ENCODE assay signal across 7 mouse cellular contexts in genomic region chr9:121285341-121286324, GRCm38 (mm10). TPM values are rescaled to one million over a fixed set of nuclear protein-coding genes. Genes with fewer than 3 reads are reported as not detected.
A peak's percentile ranks its signal among the peaks of the same experiment; 100 is the strongest.
DNase-seq lines count a peak whose midpoint lies in the region; ATAC-seq and TF ChIP-seq lines count a peak whose summit lies in the region.

No protein-coding gene starts in this region.

- peak overlapping the region; percentile 49 for H3K4me2 ChIP-seq in embryonic facial prominence, embryonic 14.5 days (ENCODE audit: low read depth, low read length)
- peak overlapping the region; percentile 75 for H3K4me2 ChIP-seq in heart, embryonic 13.5 days
- H3K4me2 ChIP-seq in kidney, embryonic 15.5 days: peak overlapping the region; percentile 64

- H3K27me3 ChIP-seq in E14TG2a.4 (ENCODE audit: insufficient read depth, low read length): peaks cover 20% of the 10 kb centered on the region
- H3K27me3 ChIP-seq in embryonic facial prominence, embryonic 14.5 days (replicated peaks; ENCODE audit: control insufficient read depth, insufficient read depth, low read length): no peaks in the 10 kb centered on the region
- no peaks in the 10 kb centered on the region for H3K27me3 ChIP-seq in heart, embryonic 13.5 days (replicated peaks)
- no peaks in the 10 kb centered on the region for H3K27me3 ChIP-seq in kidney, embryonic 15.5 days

- H3K27ac ChIP-seq in embryonic facial prominence, embryonic 14.5 days (replicated peaks; ENCODE audit: low read depth, low read length): no peak overlapping the region; the same call in 1 of the 2 replicates
- H3K27ac ChIP-seq in heart, embryonic 13.5 days (replicated peaks): peak overlapping the region; percentile 56
- H3K27ac ChIP-seq in kidney, embryonic 15.5 days: peak overlapping the region; percentile 73

- peak overlapping the region; percentile 66 for H3K9ac ChIP-seq in embryonic facial prominence, embryonic 14.5 days (ENCODE audit: low read depth, low read length)
- H3K9ac ChIP-seq in heart, embryonic 13.5 days: peak overlapping the region; percentile 80
- H3K9ac ChIP-seq in kidney, embryonic 15.5 days: peak overlapping the region; percentile 27

- DNase-seq in adrenal gland, adult (ENCODE audit: inconsistent age in 2 of 2, low spot score in 1 of 2): peak; percentile 78 to 93
- peak; percentile 74 for DNase-seq in embryonic facial prominence, embryonic 14.5 days (ENCODE audit: low spot score)
- DNase-seq in lung, postnatal 10 days: peak; percentile 85
- peak; percentile 70 for DNase-seq in retina, embryonic 14.5 days (ENCODE audit: low spot score)

- 20% methylated on average over 29 of the region's 29 CpGs for WGBS in embryonic facial prominence, embryonic 14.5 days
- WGBS in heart, embryonic 13.5 days: 18% methylated on average over 29 of the region's 29 CpGs
- 15% methylated on average over 29 of the region's 29 CpGs for WGBS in kidney, embryonic 15.5 days

- peak; percentile 88 for ATAC-seq in embryonic facial prominence, embryonic 14.5 days (ENCODE audit: low read depth)
- ATAC-seq in heart, embryonic 13.5 days (ENCODE audit: extremely low read depth, insufficient number of reproducible peaks, low FRiP score, low TSS enrichment): peak; percentile 51
- ATAC-seq in kidney, embryonic 15.5 days (replicated peaks; ENCODE audit: low FRiP score): peak; percentile 91

- peaks cover 24% of the 10 kb centered on the region for H3K9me3 ChIP-seq in E14TG2a.4 (ENCODE audit: low read length)
- H3K9me3 ChIP-seq in embryonic facial prominence, embryonic 14.5 days (ENCODE audit: control insufficient read depth, low read length): peaks cover 12% of the 10 kb centered on the region
- peaks cover 16% of the 10 kb centered on the region; the same call in 1 of the 2 replicates for H3K9me3 ChIP-seq in heart, embryonic 13.5 days
- H3K9me3 ChIP-seq in kidney, embryonic 15.5 days (replicated peaks): 0 out of 2 replicates have a peak, but pooled peaks cover 5% of the 10 kb centered on the region

- H3K4me1 ChIP-seq in E14TG2a.4 (replicated peaks; ENCODE audit: low read depth, low read length): peaks cover 11% of the 10 kb centered on the region
- H3K4me1 ChIP-seq in embryonic facial prominence, embryonic 14.5 days (ENCODE audit: control insufficient read depth, insufficient read depth, low read length): peaks cover 3% of the 10 kb centered on the region; the same call in 1 of the 2 replicates
- peaks cover 9% of the 10 kb centered on the region; the same call in 1 of the 2 replicates for H3K4me1 ChIP-seq in heart, embryonic 13.5 days
- peaks cover 10% of the 10 kb centered on the region for H3K4me1 ChIP-seq in kidney, embryonic 15.5 days

- peak overlapping the region; percentile 61 for H3K4me3 ChIP-seq in E14TG2a.4 (replicated peaks; ENCODE audit: low read length)
- H3K4me3 ChIP-seq in embryonic facial prominence, embryonic 14.5 days (ENCODE audit: low read depth, low read length): peak overlapping the region; percentile 50
- H3K4me3 ChIP-seq in heart, embryonic 13.5 days: peak overlapping the region; percentile 58
- peak overlapping the region; percentile 51 for H3K4me3 ChIP-seq in kidney, embryonic 15.5 days (replicated peaks)

- no peak for TF ChIP-seq CTCF in E14TG2a.4 (conservative IDR thresholded peaks at IDR 0.05; ENCODE audit: low read length)

- no peaks in the 10 kb centered on the region for H3K36me3 ChIP-seq in E14TG2a.4 (ENCODE audit: insufficient read depth, low read length)
- H3K36me3 ChIP-seq in embryonic facial prominence, embryonic 14.5 days (ENCODE audit: control insufficient read depth, insufficient read depth, low read length): no peaks in the 10 kb centered on the region
- H3K36me3 ChIP-seq in heart, embryonic 13.5 days: peaks cover 9% of the 10 kb centered on the region; the same call in 1 of the 2 replicates
- peaks cover 5% of the 10 kb centered on the region; the same call in 1 of the 2 replicates for H3K36me3 ChIP-seq in kidney, embryonic 15.5 days

RNA-seq across cellular contexts. Expression of gene Ulk4, which starts 8.6 kb away (rescaled TPM):
- 125 and 136 TPM in 2 replicates for polyA plus RNA-seq in embryonic facial prominence, embryonic 14.5 days (2014; fragmentation: Nextera tagmentation; extraction: Ambion mirVana)
- 95.9 and 112 TPM in 2 replicates for polyA plus RNA-seq in heart, embryonic 13.5 days (2015; fragmentation: Nextera tagmentation; extraction: Ambion mirVana)
- 145 and 164 TPM in 2 replicates for polyA plus RNA-seq in kidney, embryonic 15.5 days (2015; fragmentation: Nextera tagmentation; extraction: Ambion mirVana)

RNA-seq across cellular contexts. Expression of gene Trak1, which starts 11.7 kb away (rescaled TPM):
- 20.4 and 28.3 TPM in 2 replicates for polyA plus RNA-seq in embryonic facial prominence, embryonic 14.5 days (2014; fragmentation: Nextera tagmentation; extraction: Ambion mirVana)
- 30.4 and 32.2 TPM in 2 replicates for polyA plus RNA-seq in heart, embryonic 13.5 days (2015; fragmentation: Nextera tagmentation; extraction: Ambion mirVana)
- 15.1 and 18.7 TPM in 2 replicates for polyA plus RNA-seq in kidney, embryonic 15.5 days (2015; fragmentation: Nextera tagmentation; extraction: Ambion mirVana)

Comparison
In these comparisons a context has a peak if more than half of its experiments do, and no peak if none do; other contexts are left out.
1. H3K9ac ChIP-seq: peak in every context shown above with its lines; median percentile 80 in heart, embryonic 13.5 days; 66 in embryonic facial prominence, embryonic 14.5 days; 27 in kidney, embryonic 15.5 days.